Mouse (Mus musculus) MEL (cell line): ENCODE measurements around the gene Lipt1. TPM values are rescaled to one million over a fixed set of nuclear protein-coding genes. Genes with fewer than 3 reads are reported as not detected.
A peak's percentile ranks its signal among the peaks of the same experiment; 100 is the strongest.

ENCODE experiments used
- DNase-seq: peaks from one replicate; pipeline ENCODE4 v3.0.0; 2011; ENCODE audit warnings: low read depth, low spot score
- H3K27ac ChIP-seq: 2 replicates; pipeline ENCODE4 v1.5.1; 2012; ENCODE audit warnings: low read depth, mild to moderate bottlenecking, control low read depth, low read length, moderate library complexity; ENCODE audit not compliant: control insufficient read depth
- H3K27me3 ChIP-seq, 2 experiments: fragments of 150-350 bp in 1 of 2; sonication (generic) in 1 of 2; 2 replicates each; pipeline ENCODE4 v1.6.1; 2012; ENCODE audit warnings: low read length in 2 of 2, mild to moderate bottlenecking in 2 of 2, improper control_type of control experiment in 1 of 2, moderate library complexity in 1 of 2; ENCODE audit not compliant: insufficient read depth in 2 of 2, control insufficient read depth in 1 of 2
- H3K36me3 ChIP-seq, 2 experiments: 2 replicates each; pipeline ENCODE4 v1.6.1; 2012 to 2014; ENCODE audit warnings: low read length in 2 of 2, improper control_type of control experiment in 1 of 2, inconsistent platforms in 1 of 2, mild to moderate bottlenecking in 1 of 2; ENCODE audit not compliant: insufficient read depth in 2 of 2, control insufficient read depth in 1 of 2
- H3K4me1 ChIP-seq, 2 experiments: fragments of 150-350 bp in 1 of 2; sonication (generic) in 1 of 2; 2 replicates each; pipeline ENCODE4 v1.6.1; 2012; ENCODE audit warnings: low read length in 2 of 2, improper control_type of control experiment in 1 of 2, mild to moderate bottlenecking in 1 of 2; ENCODE audit not compliant: insufficient read depth in 2 of 2, control insufficient read depth in 1 of 2
- H3K4me3 ChIP-seq, 2 experiments: fragments of 150-350 bp in 1 of 2; sonication (generic) in 1 of 2; 2 replicates each; pipeline ENCODE4 v1.5.1; 2012; ENCODE audit warnings: low read depth in 2 of 2, low read length in 2 of 2, mild to moderate bottlenecking in 2 of 2, moderate library complexity in 2 of 2, control low read depth in 1 of 2, improper control_type of control experiment in 1 of 2; ENCODE audit not compliant: control insufficient read depth in 1 of 2, insufficient read depth in 1 of 2
- H3K79me2 ChIP-seq: 2 replicates; pipeline ENCODE4 v1.6.1; 2012; ENCODE audit warnings: mild to moderate bottlenecking, low read length, moderate library complexity; ENCODE audit not compliant: control insufficient read depth, poor library complexity, insufficient read depth
- H3K9ac ChIP-seq: 2 replicates; pipeline ENCODE4 v1.6.1; 2012; ENCODE audit warnings: low read depth, mild to moderate bottlenecking, control low read depth, low read length, moderate library complexity; ENCODE audit not compliant: control insufficient read depth, poor library complexity, severe bottlenecking
- H3K9me3 ChIP-seq: fragments of 150-350 bp; sonication (generic); replicated peaks from 2 replicates; pipeline ENCODE4 v1.6.1; 2012; ENCODE audit warnings: mild to moderate bottlenecking, low read length, improper control_type of control experiment, moderate library complexity; ENCODE audit not compliant: insufficient read depth
- BHLHE40 ChIP-seq: IDR thresholded peaks from 2 replicates; pipeline ENCODE4 v1.6.1; 2012; ENCODE audit warnings: low read depth, mild to moderate bottlenecking, inconsistent platforms, low read length, improper control_type of control experiment, borderline replicate concordance
- CHD1 ChIP-seq: IDR thresholded peaks from 2 replicates; pipeline ENCODE4 v1.6.1; 2012; ENCODE audit warnings: low read depth, mild to moderate bottlenecking, inconsistent platforms, low read length, improper control_type of control experiment
- CHD2 ChIP-seq: IDR thresholded peaks from 2 replicates; pipeline ENCODE4 v1.6.1; 2011; ENCODE audit warnings: low read length, improper control_type of control experiment
- E2F4 ChIP-seq: IDR thresholded peaks from 2 replicates; pipeline ENCODE4 v1.6.1; 2011; ENCODE audit warnings: low read depth, low read length, improper control_type of control experiment, borderline replicate concordance
- ELF1 ChIP-seq: IDR thresholded peaks from 2 replicates; pipeline ENCODE4 v1.6.1; 2014; ENCODE audit warnings: low read depth, mild to moderate bottlenecking, inconsistent platforms, low read length, improper control_type of control experiment, moderate library complexity
- EP300 ChIP-seq, 2 experiments: IDR thresholded peaks; 2 replicates each; pipeline ENCODE4 v1.6.1; 2011; ENCODE audit warnings: improper control_type of control experiment in 2 of 2, low read length in 2 of 2, low read depth in 1 of 2, mild to moderate bottlenecking in 1 of 2
- ETS1 ChIP-seq: IDR thresholded peaks from 2 replicates; pipeline ENCODE4 v1.6.1; 2012; ENCODE audit warnings: low read depth, mild to moderate bottlenecking, inconsistent platforms, low read length, improper control_type of control experiment, moderate library complexity
- GABPA ChIP-seq: IDR thresholded peaks from 2 replicates; pipeline ENCODE4 v1.6.1; 2012; ENCODE audit warnings: low read depth, mild to moderate bottlenecking, inconsistent platforms, low read length, improper control_type of control experiment, moderate library complexity
- GATA1 ChIP-seq: IDR thresholded peaks from 2 replicates; pipeline ENCODE4 v1.6.1; 2011; ENCODE audit warnings: low read depth, low read length, improper control_type of control experiment
- HCFC1 ChIP-seq: IDR thresholded peaks from 2 replicates; pipeline ENCODE4 v1.6.1; 2012; ENCODE audit warnings: low read depth, mild to moderate bottlenecking, inconsistent platforms, low read length, improper control_type of control experiment, moderate library complexity
- JUND ChIP-seq: IDR thresholded peaks from 2 replicates; pipeline ENCODE4 v1.6.1; 2011; ENCODE audit warnings: low read depth, mild to moderate bottlenecking, improper control_type of control experiment, low read length
- KAT2A ChIP-seq: conservative IDR thresholded peaks from 2 replicates; pipeline ENCODE4 v1.6.1; 2012; ENCODE audit warnings: low read depth, low read length, improper control_type of control experiment, inconsistent platforms
- MAFK ChIP-seq: IDR thresholded peaks from 2 replicates; pipeline ENCODE4 v1.6.1; 2011; ENCODE audit warnings: low read depth, mild to moderate bottlenecking, low read length, improper control_type of control experiment, borderline replicate concordance
- MAX ChIP-seq: IDR thresholded peaks from 2 replicates; pipeline ENCODE4 v1.6.1; 2011; ENCODE audit warnings: low read length, improper control_type of control experiment
- MEF2A ChIP-seq: IDR thresholded peaks from 2 replicates; pipeline ENCODE4 v1.6.1; 2014; ENCODE audit warnings: low read depth, mild to moderate bottlenecking, inconsistent platforms, low read length, improper control_type of control experiment; ENCODE audit not compliant: poor library complexity, insufficient replicate concordance, severe bottlenecking; ENCODE audit errors: extremely low read depth
- MXI1 ChIP-seq: IDR thresholded peaks from 2 replicates; pipeline ENCODE4 v1.6.1; 2011; ENCODE audit warnings: mild to moderate bottlenecking, low read depth, low read length, improper control_type of control experiment
- MYB ChIP-seq: IDR thresholded peaks from 2 replicates; pipeline ENCODE4 v1.6.1; 2011; ENCODE audit warnings: mild to moderate bottlenecking, low read depth, low read length, improper control_type of control experiment
- NRF1 ChIP-seq: IDR thresholded peaks from 2 replicates; pipeline ENCODE4 v1.6.1; 2014; ENCODE audit warnings: low read depth, mild to moderate bottlenecking, inconsistent platforms, low read length, improper control_type of control experiment, moderate library complexity; ENCODE audit not compliant: poor library complexity, insufficient read depth, severe bottlenecking
- POLR2A ChIP-seq, 2 experiments: IDR thresholded peaks; 2 replicates each; pipeline ENCODE4 v1.6.1; 2011 to 2012; ENCODE audit warnings: low read length in 2 of 2, mild to moderate bottlenecking in 2 of 2, control low read depth in 1 of 2, improper control_type of control experiment in 1 of 2, low read depth in 1 of 2, moderate library complexity in 1 of 2; ENCODE audit not compliant: control insufficient read depth in 1 of 2, insufficient read depth in 1 of 2, poor library complexity in 1 of 2
- SIN3A ChIP-seq: IDR thresholded peaks from 2 replicates; pipeline ENCODE4 v1.6.1; 2012; ENCODE audit warnings: low read length, improper control_type of control experiment, inconsistent platforms
- SMC3 ChIP-seq: IDR thresholded peaks from 2 replicates; pipeline ENCODE4 v1.6.1; 2011; ENCODE audit warnings: low read depth, low read length, improper control_type of control experiment
- TBP ChIP-seq: IDR thresholded peaks from 2 replicates; pipeline ENCODE4 v1.8.0; 2011; ENCODE audit warnings: low read depth, low read length, improper control_type of control experiment
- TCF12 ChIP-seq: IDR thresholded peaks from 2 replicates; pipeline ENCODE4 v1.6.1; 2014; ENCODE audit warnings: low read depth, mild to moderate bottlenecking, inconsistent platforms, low read length, improper control_type of control experiment, moderate library complexity
- USF1 ChIP-seq: IDR thresholded peaks from 2 replicates; pipeline ENCODE4 v1.6.1; 2014; ENCODE audit warnings: low read depth, mild to moderate bottlenecking, inconsistent platforms, low read length, improper control_type of control experiment, moderate library complexity
- USF2 ChIP-seq, 2 experiments: IDR thresholded peaks; 2 replicates each; pipeline ENCODE4 v1.6.1; 2011 to 2012; ENCODE audit warnings: improper control_type of control experiment in 2 of 2, low read length in 2 of 2, borderline replicate concordance in 1 of 2, inconsistent platforms in 1 of 2, low read depth in 1 of 2, mild to moderate bottlenecking in 1 of 2; ENCODE audit not compliant: insufficient read depth in 1 of 2
- ZKSCAN1 ChIP-seq: IDR thresholded peaks from 2 replicates; pipeline ENCODE4 v1.6.1; 2012; ENCODE audit warnings: low read depth, mild to moderate bottlenecking, inconsistent platforms, low read length, improper control_type of control experiment, moderate library complexity
- ZMIZ1 ChIP-seq: IDR thresholded peaks from 2 replicates; pipeline ENCODE4 v1.6.1; 2012; ENCODE audit warnings: low read depth, mild to moderate bottlenecking, inconsistent platforms, low read length, improper control_type of control experiment, moderate library complexity
- polyA plus RNA-seq, 2 experiments: library from polyadenylated mRNA; stranded (reverse) in 1 of 2; unstranded in 1 of 2; fragments of >175 nt in 1 of 2; fragments of >200 nt in 1 of 2; gene quantifications; 2 replicates each; pipeline versions ENCODE4 v1.2.1 to v1.2.4; 2012; ENCODE audit warnings: low replicate concordance in 2 of 2, low read depth in 1 of 2; ENCODE audit not compliant: insufficient read length in 2 of 2, insufficient read depth in 1 of 2, missing spikeins in 1 of 2
- total RNA-seq: library from RNA; depleted of rRNA; stranded (reverse); fragments of 300-350 nt; gene quantifications from 2 replicates; pipeline ENCODE4 v1.2.3, GENCODE M21; 2012

The Lipt1 gene
- total and polyA plus RNA-seq, 3 experiments = 7.1 to 7.9 TPM; not detected in 1

DNA sequence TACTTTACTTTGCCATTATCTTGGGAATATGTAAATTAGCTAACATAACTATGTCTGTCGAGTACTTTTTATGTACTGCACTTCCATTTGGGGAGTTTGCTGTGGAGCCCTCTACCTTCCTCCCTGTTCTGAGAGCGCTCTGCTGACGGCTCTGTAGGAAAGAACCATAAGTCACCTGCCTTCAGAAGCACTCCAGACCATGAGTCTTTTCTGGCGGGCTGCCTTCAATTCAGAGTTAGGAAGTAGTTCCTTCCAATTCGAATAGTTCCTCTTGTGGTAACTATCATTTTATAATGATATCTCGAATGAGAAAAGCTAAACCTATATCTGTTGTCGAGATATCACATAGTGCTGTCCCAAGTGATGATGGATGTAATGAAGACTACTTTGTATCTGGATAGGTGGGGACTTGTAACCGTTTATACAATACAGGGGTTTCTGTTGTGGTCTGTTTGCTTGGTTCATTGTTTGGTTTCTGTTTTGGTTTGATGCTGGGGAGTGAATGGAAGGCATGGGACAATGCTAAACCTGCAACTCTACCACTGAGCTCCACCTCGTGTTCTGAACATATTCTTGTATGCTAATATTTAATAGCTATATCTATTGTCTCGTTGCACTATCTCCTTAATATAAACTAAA is 3.7 kb upstream of the Lipt1 start:
- TF ChIP-seq TBP (peak; percentile 91), MAX (no peak; the same call in 1 of the 2 replicates), MXI1 (peak; percentile 7), NRF1 (no peak), POLR2A (IDR thresholded peaks at IDR 0.05; ENCODE audit: control insufficient read depth in 1 of 2, insufficient read depth in 1 of 2, low read depth in 1 of 2, low read length in 2 of 2, poor library complexity in 1 of 2) (peak in 1 of 2 experiments; percentile 54; a peak in 2 of 4 replicates), ZMIZ1 (peak; percentile 74; the same call in 1 of the 2 replicates), SIN3A (peak; percentile 30; the same call in 1 of the 2 replicates)
- TF ChIP-seq, all 39 proteins: peak for 5
- H3K36me3 ChIP-seq = peaks cover 0 to 13% of the 10 kb centered on the region in 2 experiments; a peak in 2 of 4 replicates
- DNase-seq = peak; percentile 73
- H3K9ac ChIP-seq = peak overlapping the region; percentile 59
- peak overlapping the region; percentile 75 for H3K27ac ChIP-seq
- H3K4me1 ChIP-seq = peaks cover 5 to 15% of the 10 kb centered on the region in 2 experiments; a peak in 3 of 4 replicates
- H3K4me3 ChIP-seq = peak overlapping the region; percentile 43 to 53
- peaks cover 2% of the 10 kb centered on the region; the same call in 1 of the 2 replicates for H3K79me2 ChIP-seq
- 0 out of 4 replicates have a peak, but pooled peaks cover 0 to 1% of the 10 kb centered on the region in 2 experiments for H3K27me3 ChIP-seq
- no peaks in the 10 kb centered on the region for H3K9me3 ChIP-seq

DNA sequence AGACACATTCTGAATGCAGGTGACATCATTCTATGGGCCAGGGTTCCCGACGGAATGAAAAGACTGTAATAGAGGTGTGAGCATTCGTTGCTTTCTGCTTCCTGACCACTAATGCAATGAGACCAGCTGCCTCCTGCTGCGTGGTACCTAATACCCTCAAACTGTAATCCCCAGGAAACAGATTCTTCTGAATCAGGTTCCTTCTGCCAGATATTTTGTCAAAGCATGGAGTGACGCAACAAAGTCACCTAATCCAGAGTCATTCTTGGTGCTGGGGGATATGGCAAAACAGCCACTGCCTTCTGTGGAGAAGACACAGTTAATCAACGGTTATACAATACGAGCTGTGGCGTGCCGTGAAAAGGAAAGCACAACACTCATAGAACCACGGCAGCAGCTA is 2.9 kb upstream of the Lipt1 start:
- Histone ChIP-seq H3K9me3 (no peaks in the 10 kb centered on the region), H3K4me1 (peaks cover 5 to 15% of the 10 kb centered on the region in 2 experiments; a peak in 3 of 4 replicates), H3K27me3 (no peaks in the 10 kb centered on the region), H3K9ac (peak overlapping the region; percentile 61), H3K36me3 (peaks cover 0 to 15% of the 10 kb centered on the region in 2 experiments; a peak in 2 of 4 replicates), H3K4me3 (peak overlapping the region; percentile 53 to 59), H3K79me2 (peaks cover 2% of the 10 kb centered on the region; the same call in 1 of the 2 replicates), H3K27ac (peak overlapping the region; percentile 73)
- peak; percentile 61 for DNase-seq
- TF ChIP-seq EP300 (IDR thresholded peaks at IDR 0.05; ENCODE audit: low read depth in 1 of 2, low read length in 2 of 2) = peak in 1 of 2 experiments; percentile 51; a peak in 2 of 4 replicates
- TF ChIP-seq SMC3 = no peak
- no peak for TF ChIP-seq CHD1
- TF ChIP-seq E2F4 = no peak
- 0 out of 2 replicates have a peak, but pooled peaks have one; percentile 18 for TF ChIP-seq MYB
- TF ChIP-seq POLR2A (IDR thresholded peaks at IDR 0.05; ENCODE audit: control insufficient read depth in 1 of 2, insufficient read depth in 1 of 2, low read depth in 1 of 2, low read length in 2 of 2, poor library complexity in 1 of 2) = 0 out of 4 replicates have a peak, but pooled peaks of 1 of the 2 experiments have one; percentile 22
- no peak for TF ChIP-seq NRF1
- 0 out of 2 replicates have a peak, but pooled peaks have one; percentile 12 for TF ChIP-seq MXI1
- no peak for TF ChIP-seq KAT2A
- peak; percentile 53; the same call in 1 of the 2 replicates for TF ChIP-seq ETS1
- TF ChIP-seq TCF12 = peak; percentile 57; the same call in 1 of the 2 replicates
- TF ChIP-seq MEF2A = no peak
- no peak for TF ChIP-seq MAFK
- no peak for TF ChIP-seq GABPA
- 0 out of 2 replicates have a peak, but pooled peaks have one; percentile 40 for TF ChIP-seq HCFC1
- 0 out of 2 replicates have a peak, but pooled peaks have one; percentile 33 for TF ChIP-seq MAX
- no peak for TF ChIP-seq CHD2
- peak; percentile 42; the same call in 1 of the 2 replicates for TF ChIP-seq SIN3A
- TF ChIP-seq GATA1 = no peak
- no peak for TF ChIP-seq BHLHE40
- TF ChIP-seq USF1 = no peak
- no peak for TF ChIP-seq JUND
- no peak for TF ChIP-seq ZKSCAN1
- TF ChIP-seq ELF1 = peak; percentile 30; the same call in 1 of the 2 replicates
- no peak for TF ChIP-seq USF2 (IDR thresholded peaks at IDR 0.05; ENCODE audit: borderline replicate concordance in 1 of 2, insufficient read depth in 1 of 2, low read depth in 1 of 2, low read length in 2 of 2)
